Mouse (Mus musculus) c-Kit-negative CD71-positive TER-119-positive erythroid progenitor cells, embryonic 14.5 days (primary cell): ENCODE data around the gene Gm2012.
"Not testable (repeated sequence)": the region's sequence is repeated elsewhere in the genome, so short reads cannot be mapped to it uniquely, and the experiment has no call there.

Experiments
- DNase-seq: peaks from one replicate; pipeline ENCODE4 v3.0.0-alpha.2; 2013; ENCODE audit warnings: low read depth, low spot score

Gene Gm2012

GRCm38 (mm10) chrX:26231255-26231654, at the start of gene Gm2012:
Gene Gm2012 (minus strand): TSS chrX:26231355.
- not testable (repeated sequence) for DNase-seq

- not testable (repeated sequence) for DNase-seq
Measured at GRCm38 (mm10) chrX:26159146-26159545, 72.0 kb downstream of the Gm2012 start.
